Mouse (Mus musculus) stomach, postnatal 0 days (tissue): ENCODE results near the gene Grem2.
A peak's percentile ranks its signal among the peaks of the same experiment; 100 is the strongest.

ENCODE experiments used
- CTCF ChIP-seq: IDR thresholded peaks from 2 replicates; pipeline ENCODE4 v1.5.1; 2016; ENCODE audit warnings: antibody characterized with exemption, low read depth, mild to moderate bottlenecking, moderate library complexity
- EP300 ChIP-seq: optimal IDR thresholded peaks from 2 replicates; pipeline ENCODE3; 2016; ENCODE audit warnings: antibody characterized with exemption

DNA sequence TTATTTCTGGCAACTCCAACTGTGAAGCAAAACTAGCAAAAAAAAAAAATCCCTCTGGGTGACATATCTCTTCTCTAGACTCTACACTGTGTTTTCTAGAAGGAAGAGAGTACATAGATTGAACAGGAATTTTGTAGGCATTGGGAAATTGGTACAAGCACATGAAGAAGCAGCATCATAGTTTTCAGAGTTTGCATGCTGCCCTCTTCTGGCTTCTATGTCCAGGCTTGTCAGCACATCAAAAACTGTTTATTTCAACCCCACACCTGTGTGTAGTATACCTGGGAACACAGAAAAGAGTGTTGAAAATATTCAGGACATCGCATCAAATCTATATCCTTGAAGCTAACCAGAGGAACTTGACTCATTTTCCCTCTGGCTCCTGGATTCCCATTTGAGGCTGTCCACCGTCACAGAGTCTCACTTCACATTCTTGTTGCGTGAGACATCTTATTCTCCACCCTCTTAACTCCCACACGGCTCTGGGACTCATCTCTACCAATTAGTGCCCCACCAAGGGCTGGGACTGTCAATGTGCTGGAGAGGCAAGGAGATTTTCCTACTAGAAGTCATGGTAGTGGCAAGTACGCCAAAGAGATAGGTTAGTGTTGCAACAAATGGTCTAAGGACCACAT is 3.3 kb downstream of the Grem2 start:
- TF ChIP-seq EP300 (no peak), CTCF (peak; percentile 50)
